Mouse (Mus musculus): Measurements from ENCODE around the gene Agap3. TPM values are rescaled to one million over a fixed set of nuclear protein-coding genes. Genes with fewer than 3 reads are reported as not detected.

The Agap3 gene
- total RNA-seq, 2 experiments from 2014 or later: 472 to 479 TPM

- DNase-seq: no peak
- intact Hi-C loops (cut with DNase I): no loop called here
These were observed 21.1 kb downstream of the Agap3 start for GRCm38 (mm10) chr5:24472884-24473619.

GRCm38 (mm10) chr5:24474025-24474722, 22.2 kb downstream of the Agap3 start:
- DNase-seq: no peak
- intact Hi-C loops (cut with DNase I): no loop called here

- intact Hi-C loops (cut with DNase I): no loop called here
- DNase-seq: no peak
These were observed 22.8 kb downstream of the Agap3 start for GRCm38 (mm10) chr5:24474723-24475261.

- intact Hi-C loops (cut with DNase I): no loop called here
These were observed 23.7 kb downstream of the Agap3 start for GRCm38 (mm10) chr5:24475476-24476241.

GRCm38 (mm10) chr5:24477909-24478308, 25.9 kb downstream of the Agap3 start:
- intact Hi-C loops (cut with DNase I): no loop called here
- no peak for DNase-seq

More at GRCm38 (mm10) chr5:24475476-24476241, 23.7 kb downstream of the Agap3 start:
- DNase-seq: no peak

GRCm38 (mm10) chr5:24481647-24482046, 29.7 kb downstream of the Agap3 start:
- intact Hi-C loops (cut with DNase I): loop anchor here (10.0 kb wide), 1 partner anchor 113 kb away; no protein-coding TSS in a partner anchor
- DNase-seq: peak; percentile 77

GRCm38 (mm10) chr5:24482247-24483079, 30.5 kb downstream of the Agap3 start:
- no peak for DNase-seq
- intact Hi-C loops (cut with DNase I): loop anchor here (10.0 kb wide), 1 partner anchor 112 kb away; no protein-coding TSS in a partner anchor

GRCm38 (mm10) chr5:24483326-24483725, 31.3 kb downstream of the Agap3 start:
- intact Hi-C loops (cut with DNase I): loop anchor here (10.0 kb wide), 1 partner anchor 111 kb away; no protein-coding TSS in a partner anchor
- peak; percentile 71 for DNase-seq

GRCm38 (mm10) chr5:24484963-24485362, 33.0 kb downstream of the Agap3 start:
- intact Hi-C loops (cut with DNase I): loop anchor here (10.0 kb wide), 1 partner anchor 110 kb away; no protein-coding TSS in a partner anchor
- DNase-seq: no peak

GRCm38 (mm10) chr5:24486097-24486496, 34.1 kb downstream of the Agap3 start:
- intact Hi-C loops (cut with DNase I): loop anchor here (10.0 kb wide), 1 partner anchor 109 kb away; no protein-coding TSS in a partner anchor
- peak; percentile 94 for DNase-seq

- intact Hi-C loops (cut with DNase I): loop anchor here (10.0 kb wide), 1 partner anchor 108 kb away; no protein-coding TSS in a partner anchor
- no peak for DNase-seq
These were observed 34.8 kb downstream of the Agap3 start for GRCm38 (mm10) chr5:24486738-24487137.

GRCm38 (mm10) chr5:24490413-24490920, 38.5 kb downstream of the Agap3 start:
- DNase-seq: no peak
- intact Hi-C loops (cut with DNase I): no loop called here

GRCm38 (mm10) chr5:24492546-24493285, 40.7 kb downstream of the Agap3 start:
- no peak for DNase-seq
- intact Hi-C loops (cut with DNase I): no loop called here

- intact Hi-C loops (cut with DNase I): no loop called here
These were observed 43.0 kb downstream of the Agap3 start for GRCm38 (mm10) chr5:24495019-24495418.

GRCm38 (mm10) chr5:24496756-24497155, 44.8 kb downstream of the Agap3 start:
- peak; percentile 45 for DNase-seq
- intact Hi-C loops (cut with DNase I): no loop called here

More at GRCm38 (mm10) chr5:24495019-24495418, 43.0 kb downstream of the Agap3 start:
- DNase-seq: no peak

GRCm38 (mm10) chr5:24497526-24497925, 45.5 kb downstream of the Agap3 start:
- intact Hi-C loops (cut with DNase I): no loop called here
- no peak for DNase-seq

GRCm38 (mm10) chr5:24499113-24499512, 47.1 kb downstream of the Agap3 start:
- peak; percentile 51 for DNase-seq
- intact Hi-C loops (cut with DNase I): no loop called here

- intact Hi-C loops (cut with DNase I): no loop called here
- DNase-seq: peak; percentile 89
These were observed 48.9 kb downstream of the Agap3 start for GRCm38 (mm10) chr5:24500851-24501250.

- intact Hi-C loops (cut with DNase I): no loop called here
These were observed 50.8 kb downstream of the Agap3 start for GRCm38 (mm10) chr5:24502786-24503185.

More at GRCm38 (mm10) chr5:24502786-24503185, 50.8 kb downstream of the Agap3 start:
- no peak for DNase-seq

Data from left cerebral cortex, postnatal 4 days (tissue).